Mouse (Mus musculus): ENCODE results near the gene Tmem69.

DNA sequence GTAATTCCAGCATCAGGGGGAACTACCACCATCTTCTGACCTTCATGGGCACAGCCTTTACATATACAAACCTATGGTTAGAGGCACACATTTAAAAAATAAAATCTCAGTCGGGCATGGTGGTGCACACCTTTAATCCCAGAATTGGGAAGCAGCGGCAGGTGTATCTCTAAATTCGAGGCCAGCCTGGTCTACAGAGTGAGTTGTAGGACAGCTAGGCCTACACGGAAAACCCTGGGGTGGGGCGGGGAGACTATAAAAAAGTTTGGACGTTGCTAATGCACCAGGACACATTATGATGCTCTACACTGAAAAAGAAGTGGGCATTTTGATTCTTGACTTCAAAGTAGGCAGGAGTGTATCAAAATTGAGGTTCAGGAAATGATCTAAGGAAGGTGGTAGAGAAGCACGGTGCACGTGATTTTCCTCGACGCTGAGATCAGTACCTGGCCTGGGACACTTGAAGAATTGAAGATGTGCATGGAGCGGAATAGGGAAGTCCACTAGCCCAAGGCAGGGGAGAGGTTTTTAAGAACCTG, 48.8 kb downstream of the Tmem69 start:
- TF ChIP-seq POLR2A (IDR thresholded peaks at IDR 0.05; ENCODE audit: insufficient read depth, low read depth, low read length) (no peak), EP300 (IDR thresholded peaks at IDR 0.05; ENCODE audit: insufficient read depth, low read depth, low read length) (no peak), CTCF (IDR thresholded peaks at IDR 0.05) (no peak)

All from heart, adult 2 months (tissue).